In the genomic region with DNA sequence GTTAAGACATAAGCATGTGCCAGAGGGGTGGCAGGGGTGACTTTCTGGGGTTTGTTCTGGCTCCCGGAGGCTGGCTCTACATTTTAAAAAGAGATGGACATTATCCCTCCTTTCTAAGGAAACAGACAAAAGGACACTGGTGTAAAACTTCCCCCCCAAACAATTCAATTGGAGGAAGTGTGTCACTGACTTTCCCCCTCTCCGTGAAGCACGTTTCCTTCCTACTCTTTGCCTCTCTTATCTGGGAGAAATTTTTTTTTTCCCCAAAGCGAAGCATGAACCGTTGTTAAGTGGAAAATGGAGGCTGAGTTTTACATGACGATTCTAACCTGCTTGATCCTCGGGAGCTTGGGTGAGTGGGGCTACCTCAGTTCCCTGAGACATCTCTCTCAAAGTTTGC, we compare ENCODE assay signal across 10 mouse cellular contexts. TPM values are rescaled to one million over a fixed set of nuclear protein-coding genes. Genes with fewer than 3 reads are reported as not detected.
DNase-seq lines count a peak whose midpoint lies in the region; ATAC-seq and TF ChIP-seq lines count a peak whose summit lies in the region.
"Had no signal": no experiment of that assay in that cellular context is flagged by ENCODE, and none has a peak within 500 bp of the region (broad histone marks: within the 10 kb centered on the region; RNA-seq: fewer than 3 reads in every experiment).

A gene (plus strand): TSS at position 244 of the 400 bp plus-strand sequence.

- peak; percentile 21 for DNase-seq in kidney, postnatal 0 days (ENCODE audit: low spot score)
- no peak for DNase-seq in kidney, postnatal 36 days
- DNase-seq in adrenal gland, postnatal 14 days: no peak
- DNase-seq in heart, adult 11 months: peak; percentile 91
- no peak for DNase-seq in layer of hippocampus, postnatal 10 days (ENCODE audit: low spot score in 2 of 2)
- no peak for DNase-seq in retina, embryonic 14.5 days (ENCODE audit: low spot score)
- no peak for DNase-seq in cerebellum, adult 2 months
- DNase-seq: thymus, postnatal 14 days had no signal

- no peak for TF ChIP-seq POLR2A in cerebellum, adult 2 months (IDR thresholded peaks at IDR 0.05; ENCODE audit: borderline replicate concordance, insufficient read depth, low read length)

- peak within 1 kb of the TSS; percentile 35 for H3K4me2 ChIP-seq in kidney, postnatal 0 days (ENCODE audit: low read length)

- H3K27me3 ChIP-seq in kidney, postnatal 0 days (ENCODE audit: insufficient read depth, low read length): no peaks in the 10 kb centered on the region
- no peaks in the 10 kb centered on the region for H3K27me3 ChIP-seq in cerebellum, adult 2 months (ENCODE audit: control insufficient read depth, insufficient read depth, low read length)

- H3K36me3 ChIP-seq in kidney, postnatal 0 days (ENCODE audit: insufficient read depth, low read length): no peaks in the 10 kb centered on the region

- peak within 1 kb of the TSS; percentile 18; the same call in 1 of the 2 replicates for H3K4me3 ChIP-seq in kidney, postnatal 0 days (replicated peaks; ENCODE audit: low read depth, low read length)
- no peak within 1 kb of the TSS for H3K4me3 ChIP-seq in cerebellum, adult 2 months (replicated peaks; ENCODE audit: insufficient read depth, low read depth, low read length)
- H3K4me3 ChIP-seq: myocyte had no signal

- ATAC-seq in kidney, postnatal 0 days (replicated peaks; ENCODE audit: low FRiP score, low read depth): no peak
- no peak for ATAC-seq in cerebellum, adult (ENCODE audit: insufficient number of reproducible peaks, low FRiP score, low TSS enrichment)

- TF ChIP-seq CTCF in kidney, postnatal 0 days (IDR thresholded peaks at IDR 0.05; ENCODE audit: low read depth): no peak
- TF ChIP-seq CTCF in cerebellum, adult 2 months (IDR thresholded peaks at IDR 0.05; ENCODE audit: borderline replicate concordance, insufficient read depth, low read depth, low read length): no peak

- H3K27ac ChIP-seq in kidney, postnatal 0 days: 0 out of 2 replicates have a peak within 1 kb of the TSS, but pooled peaks have one; percentile 51
- no peak within 1 kb of the TSS for H3K27ac ChIP-seq in cerebellum, adult 2 months (ENCODE audit: insufficient read depth, low read length)

- H3K4me1 ChIP-seq in kidney, postnatal 0 days (replicated peaks; ENCODE audit: insufficient read depth, low read length): peaks cover 5% of the 10 kb centered on the region; the same call in 1 of the 2 replicates
- no peaks in the 10 kb centered on the region for H3K4me1 ChIP-seq in cerebellum, adult 2 months (ENCODE audit: control insufficient read depth, insufficient read depth, low read length)

- no peaks in the 10 kb centered on the region for H3K9me3 ChIP-seq in kidney, postnatal 0 days (replicated peaks; ENCODE audit: low read length)

- H3K9ac ChIP-seq in kidney, postnatal 0 days (ENCODE audit: low read depth, low read length): 0 out of 2 replicates have a peak within 1 kb of the TSS, but pooled peaks have one; percentile 28

- 64% methylated on average over 7 of the region's 7 CpGs for WGBS in kidney, postnatal 0 days
- 78% methylated on average over 7 of the region's 7 CpGs for WGBS in cerebellum, adult 2 months

RNA-seq across cellular contexts. Expression of the gene that starts here (rescaled TPM):
- 5.5 and 6.4 TPM in 2 replicates for polyA plus RNA-seq in kidney, postnatal 0 days (2015; fragmentation: Nextera tagmentation; extraction: Ambion mirVana)
- total RNA-seq in adrenal gland, postnatal 14 days (2021): 62.5 and 64.6 TPM in 2 replicates
- 10 to 100 TPM; 18.8 to 19.9 TPM for total RNA-seq in layer of hippocampus, postnatal 10 days (2021)
- polyA plus RNA-seq in cerebellum, adult 2 months (2012; rRNA removed): 8.3 and 8.4 TPM in 2 replicates

Comparison
In these comparisons a context has a peak if more than half of its experiments do, and no peak if none do; other contexts are left out.
1. DNase-seq: peak in kidney, postnatal 0 days (single experiment) and heart, adult 11 months (single experiment); none in kidney, postnatal 36 days (0 of 2), adrenal gland, postnatal 14 days (single experiment), layer of hippocampus, postnatal 10 days (0 of 2), retina, embryonic 14.5 days (single experiment) and cerebellum, adult 2 months (0 of 2).